Comparison of ENCODE assay signal across 15 mouse cellular contexts in the genomic region with DNA sequence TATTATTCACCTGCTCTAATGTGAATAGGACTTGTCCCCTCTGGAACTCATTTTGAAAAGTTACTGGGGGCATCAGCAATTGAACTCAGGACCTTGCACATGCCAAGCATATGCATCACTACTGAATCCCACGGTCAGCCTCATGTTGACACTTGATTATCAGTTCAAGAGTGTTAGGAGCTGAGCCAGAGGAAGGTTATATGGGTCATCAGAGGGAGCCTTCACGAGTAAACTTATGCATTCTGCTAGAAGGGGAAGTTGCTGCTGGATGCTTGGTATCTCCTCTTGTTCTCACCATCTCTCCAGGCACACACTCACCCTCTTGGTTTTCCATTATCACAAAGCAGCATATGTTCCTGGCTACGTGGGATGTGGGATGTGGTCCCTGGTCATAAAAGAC. TPM values are rescaled to one million over a fixed set of nuclear protein-coding genes. Genes with fewer than 3 reads are reported as not detected.
DNase-seq lines count a peak whose midpoint lies in the region; ATAC-seq and TF ChIP-seq lines count a peak whose summit lies in the region.
"Had no signal": no experiment of that assay in that cellular context is flagged by ENCODE, and none has a peak within 500 bp of the region (broad histone marks: within the 10 kb centered on the region; RNA-seq: fewer than 3 reads in every experiment).

No protein-coding gene starts in this region.

- DNase-seq in A20 (ENCODE audit: low read depth, low spot score) (peak; percentile 14), MEL (ENCODE audit: low read depth, low spot score) (peak; percentile 47)
- DNase-seq in urinary bladder, postnatal 10 days (ENCODE audit: low spot score) = no peak
- DNase-seq in layer of hippocampus, postnatal 14 days (ENCODE audit: low spot score in 2 of 2) = no peak
- no peak for DNase-seq in spleen, adult 18-20 months
- DNase-seq: gastrocnemius, postnatal 36 days; heart, postnatal 36 days; lung, adult 18-20 months; thymus, adult 2 months had no signal

- no peaks in the 10 kb centered on the region for H3K36me3 ChIP-seq in MEL (ENCODE audit: control insufficient read depth in 1 of 2, insufficient read depth in 2 of 2, low read length in 2 of 2)
- H3K36me3 ChIP-seq in forebrain, embryonic 16.5 days (ENCODE audit: control insufficient read depth, insufficient read depth) = no peaks in the 10 kb centered on the region
- H3K36me3 ChIP-seq in midbrain, embryonic 13.5 days = no peaks in the 10 kb centered on the region
- H3K36me3 ChIP-seq: heart, embryonic 12.5 days; limb, embryonic 15.5 days had no signal

- TF ChIP-seq POLR2A in MEL (IDR thresholded peaks at IDR 0.05; ENCODE audit: control insufficient read depth in 1 of 2, insufficient read depth in 1 of 2, low read depth in 1 of 2, low read length in 2 of 2, poor library complexity in 1 of 2) = no peak

- peak; percentile 14 for ATAC-seq in forebrain, embryonic 16.5 days
- ATAC-seq in midbrain, embryonic 13.5 days = peak; percentile 7; the same call in 1 of the 2 replicates
- ATAC-seq: intestine, postnatal 0 days had no signal

- H3K9me3 ChIP-seq in MEL (replicated peaks; ENCODE audit: insufficient read depth, low read length) = no peaks in the 10 kb centered on the region
- no peaks in the 10 kb centered on the region for H3K9me3 ChIP-seq in forebrain, embryonic 16.5 days (ENCODE audit: control insufficient read depth, low read length)
- H3K9me3 ChIP-seq in midbrain, embryonic 13.5 days = no peaks in the 10 kb centered on the region
- H3K9me3 ChIP-seq: heart, embryonic 12.5 days; limb, embryonic 15.5 days had no signal

- H3K4me1 ChIP-seq in MEL (ENCODE audit: control insufficient read depth in 1 of 2, insufficient read depth in 2 of 2, low read length in 2 of 2) = peaks cover 0 to 3% of the 10 kb centered on the region in 2 experiments; a peak in 1 of 4 replicates
- peaks cover 16% of the 10 kb centered on the region for H3K4me1 ChIP-seq in forebrain, embryonic 16.5 days (replicated peaks; ENCODE audit: control insufficient read depth, insufficient read depth, low read length)
- H3K4me1 ChIP-seq in midbrain, embryonic 13.5 days (replicated peaks) = peaks cover 27% of the 10 kb centered on the region

- H3K4me2 ChIP-seq in forebrain, embryonic 16.5 days (ENCODE audit: low read length) = no peak overlapping the region
- H3K4me2 ChIP-seq in midbrain, embryonic 13.5 days (replicated peaks) = no peak overlapping the region
- H3K4me2 ChIP-seq: limb, embryonic 15.5 days had no signal

- peak in 1 of 2 experiments; percentile 37; a peak in 1 of 4 replicates for TF ChIP-seq EP300 in MEL (IDR thresholded peaks at IDR 0.05; ENCODE audit: low read depth in 1 of 2, low read length in 2 of 2)

- no peak overlapping the region for H3K4me3 ChIP-seq in MEL (ENCODE audit: control insufficient read depth in 1 of 2, insufficient read depth in 1 of 2, low read depth in 2 of 2, low read length in 2 of 2)
- no peak overlapping the region for H3K4me3 ChIP-seq in forebrain, embryonic 16.5 days (replicated peaks; ENCODE audit: low read length)
- no peak overlapping the region for H3K4me3 ChIP-seq in midbrain, embryonic 13.5 days (replicated peaks)
- H3K4me3 ChIP-seq: heart, embryonic 12.5 days; limb, embryonic 15.5 days had no signal

- no peak for TF ChIP-seq RAD21 in MEL (IDR thresholded peaks at IDR 0.05; ENCODE audit: low read depth, low read length)

- WGBS in forebrain, embryonic 16.5 days = 15% methylated on average over 3 of the region's 3 CpGs
- WGBS in midbrain, embryonic 13.5 days = 35% methylated on average over 3 of the region's 3 CpGs

- TF ChIP-seq CTCF in MEL (IDR thresholded peaks at IDR 0.05 in 2 of 3, conservative IDR thresholded peaks at IDR 0.05 in 1 of 3; ENCODE audit: control insufficient read depth in 1 of 3, insufficient read depth in 1 of 3, low read depth in 2 of 3, low read length in 3 of 3, poor library complexity in 1 of 3, severe bottlenecking in 1 of 3) = no peak

- no peaks in the 10 kb centered on the region for H3K79me2 ChIP-seq in MEL (ENCODE audit: control insufficient read depth, insufficient read depth, low read length, poor library complexity)

- no peaks in the 10 kb centered on the region for H3K27me3 ChIP-seq in MEL (ENCODE audit: control insufficient read depth in 1 of 2, insufficient read depth in 2 of 2, low read length in 2 of 2)
- no peaks in the 10 kb centered on the region for H3K27me3 ChIP-seq in forebrain, embryonic 16.5 days (replicated peaks; ENCODE audit: control insufficient read depth, insufficient read depth, low read length)
- H3K27me3 ChIP-seq in midbrain, embryonic 13.5 days = no peaks in the 10 kb centered on the region
- H3K27me3 ChIP-seq: heart, embryonic 12.5 days; limb, embryonic 15.5 days had no signal

- H3K27ac ChIP-seq in MEL (ENCODE audit: control insufficient read depth, low read depth, low read length) = no peak overlapping the region
- peak overlapping the region; percentile 13; the same call in 1 of the 2 replicates for H3K27ac ChIP-seq in forebrain, embryonic 16.5 days (ENCODE audit: low read length)
- peak overlapping the region; percentile 91 for H3K27ac ChIP-seq in midbrain, embryonic 13.5 days
- H3K27ac ChIP-seq: kidney, postnatal 0 days; limb, embryonic 15.5 days had no signal

- H3K9ac ChIP-seq in MEL (ENCODE audit: control insufficient read depth, low read depth, low read length, poor library complexity, severe bottlenecking) = no peak overlapping the region
- H3K9ac ChIP-seq in forebrain, embryonic 16.5 days (replicated peaks; ENCODE audit: low read depth, low read length) = no peak overlapping the region
- H3K9ac ChIP-seq in midbrain, embryonic 13.5 days (replicated peaks) = no peak overlapping the region
- H3K9ac ChIP-seq: heart, embryonic 12.5 days; limb, embryonic 15.5 days had no signal

TF ChIP-seq in MEL, 35 proteins besides CTCF, POLR2A, EP300 and RAD21:
- TF ChIP-seq MEF2A (IDR thresholded peaks at IDR 0.05; ENCODE audit: extremely low read depth, insufficient replicate concordance, low read depth, low read length, poor library complexity, severe bottlenecking) = no peak
- no peak for TF ChIP-seq ETS1 (IDR thresholded peaks at IDR 0.05; ENCODE audit: low read depth, low read length)
- TF ChIP-seq ZKSCAN1 (IDR thresholded peaks at IDR 0.05; ENCODE audit: low read depth, low read length) = no peak
- TF ChIP-seq MAZ (IDR thresholded peaks at IDR 0.05; ENCODE audit: low read depth, low read length) = no peak
- TF ChIP-seq UBTF (IDR thresholded peaks at IDR 0.05; ENCODE audit: borderline replicate concordance, insufficient read depth, low read depth, low read length) = no peak
- no peak for TF ChIP-seq MAX (IDR thresholded peaks at IDR 0.05; ENCODE audit: low read length)
- no peak for TF ChIP-seq MYB (IDR thresholded peaks at IDR 0.05; ENCODE audit: low read depth, low read length)
- TF ChIP-seq MAFK (IDR thresholded peaks at IDR 0.05; ENCODE audit: borderline replicate concordance, low read depth, low read length) = no peak
- TF ChIP-seq TBP (IDR thresholded peaks at IDR 0.05; ENCODE audit: low read depth, low read length) = no peak
- no peak for TF ChIP-seq HCFC1 (IDR thresholded peaks at IDR 0.05; ENCODE audit: low read depth, low read length)
- no peak for TF ChIP-seq BHLHE40 (IDR thresholded peaks at IDR 0.05; ENCODE audit: borderline replicate concordance, low read depth, low read length)
- no peak for TF ChIP-seq GABPA (IDR thresholded peaks at IDR 0.05; ENCODE audit: low read depth, low read length)
- TF ChIP-seq KAT2A (conservative IDR thresholded peaks at IDR 0.05; ENCODE audit: low read depth, low read length) = no peak
- no peak for TF ChIP-seq USF1 (IDR thresholded peaks at IDR 0.05; ENCODE audit: low read depth, low read length)
- no peak for TF ChIP-seq ZNF384 (IDR thresholded peaks at IDR 0.05; ENCODE audit: low read depth, low read length)
- TF ChIP-seq USF2 (IDR thresholded peaks at IDR 0.05; ENCODE audit: borderline replicate concordance in 1 of 2, insufficient read depth in 1 of 2, low read depth in 1 of 2, low read length in 2 of 2) = no peak
- no peak for TF ChIP-seq TAL1 (IDR thresholded peaks at IDR 0.05; ENCODE audit: low read length)
- no peak for TF ChIP-seq CHD2 (IDR thresholded peaks at IDR 0.05; ENCODE audit: low read length)
- no peak for TF ChIP-seq CHD1 (IDR thresholded peaks at IDR 0.05; ENCODE audit: low read depth, low read length)

RNA-seq across cellular contexts. Expression of gene Ngly1, which starts 47.4 kb away (rescaled TPM):
- 17.9 and 26.7 TPM in 2 replicates for total RNA-seq in MEL (2012; rRNA removed)
- polyA plus RNA-seq in MEL (2012; ENCODE audit: insufficient read depth in 1 of 2, insufficient read length in 2 of 2, low read depth in 1 of 2, low replicate concordance in 2 of 2, missing spikeins in 1 of 2) = 10 to 100 TPM in 1 of 2 experiments, not detected in 1; 28.7 TPM
- polyA plus RNA-seq in forebrain, embryonic 16.5 days (2015; fragmentation: Nextera tagmentation; extraction: Ambion mirVana) = 25.2 and 28.7 TPM in 2 replicates
- 24.3 and 26.2 TPM in 2 replicates for polyA plus RNA-seq in midbrain, embryonic 13.5 days (2015; fragmentation: Nextera tagmentation; extraction: Ambion mirVana)
- total RNA-seq in layer of hippocampus, postnatal 14 days (2021) = 10 to 100 TPM; 32.2 to 32.6 TPM

RNA-seq across cellular contexts. Expression of gene Oxsm, which starts 47.9 kb away (rescaled TPM):
- 5.4 and 6.4 TPM in 2 replicates for total RNA-seq in MEL (2012; rRNA removed)
- 1 to 10 TPM in 1 of 2 experiments, not detected in 1; 8.9 TPM for polyA plus RNA-seq in MEL (2012; ENCODE audit: insufficient read depth in 1 of 2, insufficient read length in 2 of 2, low read depth in 1 of 2, low replicate concordance in 2 of 2, missing spikeins in 1 of 2)
- polyA plus RNA-seq in forebrain, embryonic 16.5 days (2015; fragmentation: Nextera tagmentation; extraction: Ambion mirVana) = 1.7 and 2.7 TPM in 2 replicates
- 1.9 and 2.0 TPM in 2 replicates for polyA plus RNA-seq in midbrain, embryonic 13.5 days (2015; fragmentation: Nextera tagmentation; extraction: Ambion mirVana)
- 1 to 10 TPM; 9.1 to 9.9 TPM for total RNA-seq in layer of hippocampus, postnatal 14 days (2021)

Comparison
In these comparisons a context has a peak if more than half of its experiments do, and no peak if none do; other contexts are left out.
1. DNase-seq: peak in A20 (single experiment) and MEL (single experiment); none in urinary bladder, postnatal 10 days (single experiment), layer of hippocampus, postnatal 14 days (0 of 2) and spleen, adult 18-20 months (0 of 2).